Mouse (Mus musculus) cortical plate, adult 2 months (tissue): ENCODE measurements around the gene Tmem251. TPM values are rescaled to one million over a fixed set of nuclear protein-coding genes. Genes with fewer than 3 reads are reported as not detected.

ENCODE experiments used
- H3K27ac ChIP-seq: fragments of 200-500 bp; 2 replicates; pipeline ENCODE4 v1.5.1; 2012; ENCODE audit warnings: low read length, control low read depth, inconsistent platforms; ENCODE audit not compliant: insufficient read depth
- H3K4me1 ChIP-seq: fragments of 200-500 bp; 2 replicates; pipeline ENCODE4 v1.6.1; 2011; ENCODE audit warnings: low read length; ENCODE audit not compliant: control insufficient read depth, insufficient read depth
- H3K4me3 ChIP-seq: fragments of 200-500 bp; 2 replicates; pipeline ENCODE4 v1.5.1; 2011; ENCODE audit warnings: mild to moderate bottlenecking, low read length, control low read depth; ENCODE audit not compliant: insufficient read depth
- CTCF ChIP-seq: fragments of 200-500 bp; IDR thresholded peaks from 2 replicates; pipeline ENCODE4 v1.5.1; 2011; ENCODE audit warnings: mild to moderate bottlenecking, control low read depth, low read length; ENCODE audit not compliant: insufficient read depth; ENCODE audit errors: extremely low read depth
- POLR2A ChIP-seq: fragments of 200-500 bp; IDR thresholded peaks from 2 replicates; pipeline ENCODE4 v1.6.1; 2011; ENCODE audit warnings: mild to moderate bottlenecking, low read length, control low read depth; ENCODE audit not compliant: insufficient read depth; ENCODE audit errors: extremely low read depth
- polyA plus RNA-seq: library from polyadenylated mRNA; depleted of rRNA; stranded (reverse); fragments of >200 nt; gene quantifications from 2 replicates; pipeline ENCODE4 v1.2.3, GENCODE M21; 2012; rRNA removed

Gene Tmem251
- 3.9 and 4.0 TPM in 2 replicates for polyA plus RNA-seq

DNA sequence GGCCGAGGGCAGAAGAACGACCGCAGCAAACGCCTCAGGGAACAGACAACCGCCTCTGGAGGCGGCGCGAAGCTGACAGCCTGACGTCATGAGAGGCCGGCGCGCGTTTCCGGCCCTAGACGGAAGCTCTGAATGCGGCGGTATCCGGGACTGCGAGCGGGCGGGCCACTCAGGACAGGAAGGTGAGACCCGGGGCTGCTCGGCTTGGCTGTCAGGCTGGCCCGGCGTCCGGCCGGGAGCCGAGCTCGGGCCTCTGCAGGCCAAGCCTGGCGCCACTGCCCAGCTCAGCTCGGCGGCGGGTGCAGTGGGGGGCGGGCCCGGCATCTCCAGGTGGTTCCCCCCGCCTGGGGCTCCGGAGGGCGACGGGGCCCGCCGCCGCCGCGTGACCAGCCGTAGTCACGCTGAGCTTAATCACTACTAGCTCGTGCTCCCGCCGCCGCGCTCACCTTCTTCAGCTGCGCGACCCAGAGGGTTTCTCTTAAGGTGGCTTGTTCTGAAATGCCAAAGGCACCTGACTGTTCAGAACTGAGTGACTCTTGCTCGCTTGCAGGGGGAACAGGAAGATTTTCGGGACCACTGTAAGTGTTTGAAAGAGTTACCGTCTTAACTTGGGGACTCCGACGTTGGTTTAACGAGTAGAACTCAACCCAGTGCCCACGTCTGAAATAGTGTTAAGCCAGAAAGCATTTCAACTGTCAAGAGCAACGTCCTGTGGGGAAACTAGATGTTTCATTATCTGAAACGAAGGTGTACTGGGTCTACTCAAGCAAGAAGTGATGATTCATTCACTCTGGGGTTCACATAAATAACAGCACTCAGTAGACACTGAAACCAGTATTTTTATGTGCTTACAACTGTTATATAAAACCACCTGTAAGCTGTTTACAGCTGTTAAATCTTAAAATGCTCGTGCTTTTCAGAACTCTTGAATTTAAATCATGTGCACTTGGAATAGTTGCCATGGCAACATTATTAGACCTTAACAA, at the start of gene Tmem251, which contains the start of gene Moap1:
Gene Tmem251, plus strand, starts transcription at position 174 of the 986 bp plus-strand sequence.
Gene Moap1, minus strand, starts transcription at position 73 of the 986 bp plus-strand sequence.
- H3K4me1 ChIP-seq: peaks cover 11% of the 10 kb centered on the region; the same call in 1 of the 2 replicates
- TF ChIP-seq CTCF (no peak), POLR2A (peak; percentile 89)
- peak within 1 kb of the TSS; percentile 91 for H3K4me3 ChIP-seq
- peak within 1 kb of the TSS; percentile 93 for H3K27ac ChIP-seq

DNA sequence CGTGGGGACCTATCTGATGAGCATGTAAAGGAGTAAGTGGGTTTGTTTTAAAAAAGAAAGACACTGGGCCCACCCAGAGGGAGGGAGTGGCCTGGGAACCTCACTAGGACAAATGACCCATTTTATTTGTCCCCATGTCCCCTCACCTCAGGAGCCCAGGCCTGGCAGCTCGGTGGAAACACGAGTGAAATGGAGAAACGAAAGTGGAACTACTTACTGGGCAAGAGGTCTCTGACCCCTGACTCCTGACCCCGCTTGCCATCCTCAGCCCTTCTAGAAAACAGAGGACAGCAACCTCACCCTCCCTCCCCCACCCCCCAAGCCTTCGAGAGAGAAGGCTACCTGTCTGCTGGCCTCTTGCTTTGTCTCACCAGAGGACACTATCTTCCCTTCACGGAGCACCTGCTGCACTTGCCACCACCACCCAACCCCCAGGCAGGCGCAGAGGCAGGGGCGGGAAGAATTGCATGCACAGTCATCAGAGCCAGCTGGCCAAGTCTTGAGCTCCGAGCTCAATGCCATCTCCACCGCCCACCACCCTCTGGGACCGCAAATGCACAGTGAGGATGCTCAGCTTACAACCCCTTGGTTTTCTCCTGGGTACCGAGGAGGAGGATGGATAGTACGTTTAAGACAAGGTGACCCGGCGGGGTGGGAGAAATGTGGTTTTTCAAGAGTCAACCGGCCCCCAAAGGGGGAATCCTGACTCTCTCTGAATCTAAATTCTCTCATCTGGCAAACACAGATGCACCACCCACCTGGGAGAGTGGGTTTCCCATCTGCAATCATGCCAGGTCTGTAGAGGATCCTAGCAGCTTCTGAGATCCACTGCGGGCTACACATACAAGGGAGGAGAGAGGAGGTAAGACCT, 48.0 kb upstream of the Tmem251 start:
- no peak for TF ChIP-seq POLR2A
- TF ChIP-seq CTCF: no peak
- no peak overlapping the region for H3K27ac ChIP-seq
- peaks cover 23% of the 10 kb centered on the region for H3K4me1 ChIP-seq
- no peak overlapping the region for H3K4me3 ChIP-seq

- Histone ChIP-seq H3K27ac (peak overlapping the region; percentile 1; the same call in 1 of the 2 replicates), H3K4me1 (peaks cover 25% of the 10 kb centered on the region), H3K4me3 (no peak overlapping the region)
- TF ChIP-seq CTCF (no peak), POLR2A (no peak)
Measured at GRCm38 (mm10) chr12:102696635-102697354, 46.8 kb upstream of the Tmem251 start.

GRCm38 (mm10) chr12:102697381-102697780, 46.2 kb upstream of the Tmem251 start:
- Histone ChIP-seq H3K4me3 (no peak overlapping the region), H3K4me1 (peaks cover 28% of the 10 kb centered on the region), H3K27ac (no peak overlapping the region)
- TF ChIP-seq POLR2A: no peak
- TF ChIP-seq CTCF: no peak

- H3K27ac ChIP-seq: no peak overlapping the region
Measured at GRCm38 (mm10) chr12:102698089-102698684, 45.4 kb upstream of the Tmem251 start.

DNA sequence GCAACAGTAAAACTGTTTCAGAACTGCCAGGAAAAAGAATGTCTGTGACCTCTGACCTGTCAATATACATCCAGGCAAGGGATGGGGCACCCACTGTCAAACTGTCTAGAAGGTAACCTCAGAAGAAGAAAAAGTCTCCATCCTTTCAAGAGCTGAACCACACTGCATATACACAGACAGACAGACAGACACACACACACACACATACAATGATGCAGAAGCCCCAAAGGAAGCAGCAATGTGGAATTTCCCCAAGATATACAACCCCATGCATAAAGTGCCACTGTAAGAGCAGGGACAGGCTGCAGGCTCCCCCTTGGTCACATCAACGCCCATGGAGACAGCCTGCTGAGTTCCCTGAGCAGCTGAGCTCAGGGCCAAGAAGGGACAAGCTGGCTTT, 44.4 kb upstream of the Tmem251 start:
- Histone ChIP-seq H3K27ac (no peak overlapping the region), H3K4me1 (peaks cover 29% of the 10 kb centered on the region)

More at GRCm38 (mm10) chr12:102698089-102698684, 45.4 kb upstream of the Tmem251 start:
- Histone ChIP-seq H3K4me3 (no peak overlapping the region), H3K4me1 (peaks cover 29% of the 10 kb centered on the region)
- no peak for TF ChIP-seq POLR2A
- TF ChIP-seq CTCF: no peak

DNA sequence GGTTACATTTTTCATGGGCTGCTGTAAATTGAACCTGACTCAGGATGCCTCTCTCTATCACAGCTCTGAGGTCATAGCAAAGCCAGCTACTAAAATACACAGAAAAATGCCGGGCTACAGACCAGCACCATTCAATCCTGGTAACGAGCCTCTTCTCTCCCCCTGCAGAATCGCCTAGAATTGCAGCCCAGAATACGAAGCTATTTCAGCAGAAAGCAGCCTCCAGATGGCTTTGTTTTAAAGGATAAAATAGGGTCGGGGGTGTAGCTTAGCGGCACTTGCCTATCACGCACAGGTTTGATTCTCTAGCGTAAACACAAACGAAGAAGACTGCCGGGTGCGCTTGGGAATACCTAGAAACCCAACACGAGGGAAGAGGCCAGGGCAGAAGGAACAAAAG, 43.1 kb upstream of the Tmem251 start:
- Histone ChIP-seq H3K4me3 (no peak overlapping the region), H3K4me1 (peaks cover 26% of the 10 kb centered on the region), H3K27ac (peak overlapping the region; percentile 13; the same call in 1 of the 2 replicates)
- no peak for TF ChIP-seq CTCF
- no peak for TF ChIP-seq POLR2A

More for the DNA sequence above, 44.4 kb upstream of the Tmem251 start:
- no peak overlapping the region for H3K4me3 ChIP-seq
- no peak for TF ChIP-seq POLR2A
- no peak for TF ChIP-seq CTCF

DNA sequence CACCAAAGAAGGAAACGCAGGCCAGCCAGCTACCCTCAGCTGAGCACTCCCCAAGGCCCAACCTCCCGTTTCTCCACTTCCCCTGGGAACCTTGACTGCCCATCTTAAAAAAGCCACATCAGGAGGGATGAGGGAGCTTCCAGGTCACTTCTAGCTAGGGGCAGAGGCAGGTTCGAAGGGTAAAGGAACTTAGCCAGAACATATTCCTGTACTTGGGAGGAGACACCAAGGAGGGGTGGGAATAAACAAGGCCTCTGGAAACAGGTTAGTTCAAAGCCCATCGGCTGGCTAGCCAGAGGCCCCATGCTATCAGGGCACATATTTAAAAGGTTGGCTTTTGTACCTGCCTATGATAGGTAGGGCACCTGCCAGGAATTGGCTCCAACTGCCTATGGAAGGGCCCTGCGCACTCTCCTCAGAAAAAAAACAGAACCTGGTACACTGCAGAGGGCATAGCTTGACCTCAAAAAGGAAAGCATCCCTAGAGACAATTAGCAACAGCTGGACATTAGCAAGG, 41.8 kb upstream of the Tmem251 start:
- peaks cover 27% of the 10 kb centered on the region for H3K4me1 ChIP-seq
- TF ChIP-seq POLR2A (no peak), CTCF (no peak)
- H3K27ac ChIP-seq: no peak overlapping the region
- H3K4me3 ChIP-seq: no peak overlapping the region
